Mouse (Mus musculus): ENCODE measurements around the gene Atpaf1. TPM values are rescaled to one million over a fixed set of nuclear protein-coding genes. Genes with fewer than 3 reads are reported as not detected.

Atpaf1 gene
- polyA plus RNA-seq, 1 experiment: 54.4 TPM

DNA sequence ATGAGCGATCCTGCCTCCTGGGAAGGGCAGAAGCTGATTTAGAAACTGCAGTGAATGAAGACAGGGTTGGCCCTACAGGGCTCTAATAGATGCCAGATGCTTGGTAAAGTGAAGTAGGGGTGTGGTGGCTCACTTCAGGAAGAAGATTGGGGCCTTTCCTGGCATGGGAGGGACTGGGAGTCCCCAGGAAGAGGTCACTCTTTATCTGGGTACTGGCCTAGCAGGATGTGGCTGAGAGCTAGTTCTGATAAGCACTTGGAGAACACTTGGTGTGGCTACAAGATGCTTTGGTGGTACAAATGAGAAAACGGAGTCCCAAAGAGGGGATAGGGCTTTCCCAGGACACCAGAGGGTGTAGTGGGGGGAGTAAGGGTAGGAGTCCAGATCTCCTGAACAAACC, 39.6 kb downstream of the Atpaf1 start:
- TF ChIP-seq CTCF (IDR thresholded peaks at IDR 0.05; ENCODE audit: extremely low read depth, insufficient read depth, low read length) (no peak), POLR2A (IDR thresholded peaks at IDR 0.05; ENCODE audit: extremely low read depth, insufficient read depth, low read length) (no peak)
- H3K4me3 ChIP-seq (ENCODE audit: insufficient read depth, low read length): no peak overlapping the region
- no peaks in the 10 kb centered on the region for H3K4me1 ChIP-seq (ENCODE audit: control insufficient read depth, insufficient read depth, low read length)
- no peak overlapping the region for H3K27ac ChIP-seq (ENCODE audit: insufficient read depth, low read length)

DNA sequence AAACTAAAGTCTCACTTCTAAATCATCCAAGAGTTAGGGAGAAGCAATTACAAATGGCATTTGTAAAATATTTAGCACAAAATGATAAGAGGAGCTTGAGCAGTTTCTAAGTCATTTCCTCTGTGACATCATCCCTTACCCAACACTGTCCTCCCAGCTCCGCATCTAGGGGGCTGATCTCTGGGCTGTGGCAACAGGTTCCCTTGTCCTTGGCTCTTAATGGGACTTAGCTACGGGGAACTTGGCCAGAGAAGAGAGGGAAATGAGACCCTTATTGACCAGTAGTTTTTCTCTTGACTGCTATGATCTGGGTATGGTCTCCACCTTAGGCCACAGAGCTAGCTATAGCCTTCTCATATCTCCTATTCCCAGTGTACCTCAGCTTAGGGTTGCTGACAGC, 40.7 kb downstream of the Atpaf1 start:
- no peak for TF ChIP-seq CTCF (IDR thresholded peaks at IDR 0.05; ENCODE audit: extremely low read depth, insufficient read depth, low read length)
- no peak for TF ChIP-seq POLR2A (IDR thresholded peaks at IDR 0.05; ENCODE audit: extremely low read depth, insufficient read depth, low read length)
- no peaks in the 10 kb centered on the region for H3K4me1 ChIP-seq (ENCODE audit: control insufficient read depth, insufficient read depth, low read length)
- H3K4me3 ChIP-seq (ENCODE audit: insufficient read depth, low read length): no peak overlapping the region
- H3K27ac ChIP-seq (ENCODE audit: insufficient read depth, low read length): no peak overlapping the region

DNA sequence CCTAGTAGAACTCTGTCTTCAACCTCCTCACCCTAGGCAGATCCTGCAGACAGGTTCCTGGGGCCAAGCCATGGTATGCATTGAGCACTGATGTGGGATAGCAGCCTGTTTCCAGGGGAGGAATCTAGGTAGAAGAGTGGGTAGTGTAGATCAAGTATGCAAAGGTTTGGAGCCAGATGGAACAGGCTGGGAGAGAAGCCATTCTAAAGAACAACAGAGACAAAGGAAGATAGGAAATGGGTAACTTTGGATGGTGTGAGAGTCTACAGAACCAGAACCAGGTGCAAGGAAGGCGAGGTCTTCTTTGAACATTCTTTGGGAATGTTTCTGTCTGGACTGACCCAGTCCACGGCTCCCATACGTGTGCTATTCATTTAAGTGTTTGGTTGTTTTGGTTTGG, 42.5 kb downstream of the Atpaf1 start:
- Histone ChIP-seq H3K4me1 (ENCODE audit: control insufficient read depth, insufficient read depth, low read length) (no peaks in the 10 kb centered on the region), H3K27ac (ENCODE audit: insufficient read depth, low read length) (no peak overlapping the region), H3K4me3 (ENCODE audit: insufficient read depth, low read length) (no peak overlapping the region)
- TF ChIP-seq POLR2A (IDR thresholded peaks at IDR 0.05; ENCODE audit: extremely low read depth, insufficient read depth, low read length): no peak
- TF ChIP-seq CTCF (IDR thresholded peaks at IDR 0.05; ENCODE audit: extremely low read depth, insufficient read depth, low read length): no peak

DNA sequence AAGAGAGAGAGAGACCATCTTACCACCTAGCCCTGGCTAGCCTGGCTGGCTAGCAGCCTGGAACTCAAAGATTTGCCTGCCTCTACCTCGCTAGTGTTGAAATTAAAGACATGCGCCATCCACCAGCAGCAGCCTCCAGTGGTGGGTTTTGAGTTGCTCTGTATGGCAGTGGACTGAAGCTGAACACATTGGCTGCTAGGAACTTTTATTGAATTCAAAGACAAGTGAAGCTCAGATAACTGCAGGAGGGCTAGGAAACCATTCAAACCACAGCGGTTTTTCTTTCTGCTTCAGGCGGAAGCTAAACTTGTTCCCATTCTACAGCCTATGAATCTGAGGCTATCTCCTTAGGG, 42.9 kb downstream of the Atpaf1 start:
- no peak overlapping the region for H3K27ac ChIP-seq (ENCODE audit: insufficient read depth, low read length)

DNA sequence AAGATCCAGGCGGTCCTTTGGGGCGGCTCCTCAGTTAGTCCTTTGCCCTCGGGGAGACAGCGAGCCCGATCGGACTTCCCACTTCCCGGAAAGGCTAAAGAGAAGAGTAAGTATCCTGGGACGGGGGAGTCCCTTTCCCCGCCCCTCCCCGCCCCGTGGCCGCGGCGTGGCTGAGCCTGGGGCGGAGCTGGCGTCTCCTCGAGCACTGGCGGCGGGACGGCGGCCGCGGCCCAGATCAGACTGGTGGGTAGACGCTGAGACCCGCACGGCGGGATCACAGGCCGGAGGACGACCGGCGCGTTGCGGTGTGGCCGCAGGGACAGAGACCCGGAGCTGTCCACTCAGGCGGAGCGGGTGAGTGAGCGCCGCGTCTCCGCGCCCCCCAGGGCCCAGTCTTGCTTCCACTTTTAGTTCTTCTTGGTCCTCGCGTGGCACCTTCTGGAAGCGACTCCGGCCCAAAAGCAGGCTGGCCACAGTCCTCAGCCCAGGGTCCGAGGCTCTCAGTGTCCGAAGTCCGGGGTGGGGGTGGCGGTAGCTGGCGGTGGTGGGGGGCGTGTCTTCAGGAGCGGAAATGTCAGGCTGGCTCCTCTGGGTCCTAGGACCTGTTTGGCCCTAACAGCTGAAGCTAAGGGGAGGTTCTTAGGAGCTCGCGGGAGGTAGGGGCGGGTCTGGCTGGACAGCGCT, 43.4 kb downstream of the Atpaf1 start, which contains the start of gene Mob3c:
TSS of gene Mob3c (plus strand) at position 205 of the 684 bp plus-strand sequence.
- TF ChIP-seq CTCF (IDR thresholded peaks at IDR 0.05; ENCODE audit: extremely low read depth, insufficient read depth, low read length): no peak
- 0 out of 2 replicates have a peak, but pooled peaks have one; percentile 14 for TF ChIP-seq POLR2A (IDR thresholded peaks at IDR 0.05; ENCODE audit: extremely low read depth, insufficient read depth, low read length)
- H3K4me1 ChIP-seq (ENCODE audit: control insufficient read depth, insufficient read depth, low read length): no peaks in the 10 kb centered on the region
- peak within 1 kb of the TSS; percentile 53; the same call in 1 of the 2 replicates for H3K27ac ChIP-seq (ENCODE audit: insufficient read depth, low read length)
- H3K4me3 ChIP-seq (ENCODE audit: insufficient read depth, low read length): peak within 1 kb of the TSS; percentile 74

More for the DNA sequence above, 42.9 kb downstream of the Atpaf1 start:
- Histone ChIP-seq H3K4me1 (ENCODE audit: control insufficient read depth, insufficient read depth, low read length) (no peaks in the 10 kb centered on the region), H3K4me3 (ENCODE audit: insufficient read depth, low read length) (peak overlapping the region; percentile 74)
- no peak for TF ChIP-seq POLR2A (IDR thresholded peaks at IDR 0.05; ENCODE audit: extremely low read depth, insufficient read depth, low read length)
- no peak for TF ChIP-seq CTCF (IDR thresholded peaks at IDR 0.05; ENCODE audit: extremely low read depth, insufficient read depth, low read length)

DNA sequence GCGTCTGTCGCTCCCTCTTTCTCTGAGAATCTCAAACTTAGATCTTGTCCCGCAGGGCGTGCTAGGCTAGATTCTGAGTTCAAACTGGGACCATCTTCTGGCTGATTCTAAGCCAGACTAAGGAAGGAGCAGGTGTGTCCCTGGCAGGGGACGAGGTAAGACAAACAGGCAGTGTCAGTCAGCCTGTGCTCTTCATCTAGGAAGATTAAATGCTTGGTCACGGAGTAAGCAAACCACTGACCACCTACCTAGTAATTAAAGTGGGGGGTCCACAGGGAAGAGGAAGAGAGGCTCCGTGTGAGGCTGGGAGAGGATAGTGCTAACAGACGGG, 43.9 kb downstream of the Atpaf1 start:
- H3K4me1 ChIP-seq (ENCODE audit: control insufficient read depth, insufficient read depth, low read length): no peaks in the 10 kb centered on the region
- no peak overlapping the region for H3K27ac ChIP-seq (ENCODE audit: insufficient read depth, low read length)
- peak overlapping the region; percentile 74 for H3K4me3 ChIP-seq (ENCODE audit: insufficient read depth, low read length)
- no peak for TF ChIP-seq CTCF (IDR thresholded peaks at IDR 0.05; ENCODE audit: extremely low read depth, insufficient read depth, low read length)
- TF ChIP-seq POLR2A (IDR thresholded peaks at IDR 0.05; ENCODE audit: extremely low read depth, insufficient read depth, low read length): no peak

DNA sequence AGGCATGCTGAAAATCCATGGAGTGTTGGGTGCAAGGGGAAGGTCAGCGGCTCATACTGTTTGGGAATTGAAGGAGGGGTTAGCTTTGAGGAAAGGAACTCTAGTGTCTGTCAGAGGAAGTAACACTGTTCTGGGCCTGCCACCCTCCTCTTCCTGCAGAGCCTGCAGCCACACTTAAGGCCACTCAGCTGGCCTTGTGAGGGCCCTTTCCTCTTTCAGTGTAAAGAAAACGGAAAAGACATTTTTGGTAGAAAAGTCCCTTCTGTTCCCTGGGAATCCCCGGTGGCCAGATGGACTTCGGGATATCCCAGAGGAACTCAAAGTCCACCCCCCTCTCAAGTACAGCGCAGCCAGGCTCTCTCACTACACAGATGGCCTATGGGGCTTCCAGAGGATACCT, 45.9 kb downstream of the Atpaf1 start:
- Histone ChIP-seq H3K4me3 (ENCODE audit: insufficient read depth, low read length) (no peak overlapping the region), H3K4me1 (ENCODE audit: control insufficient read depth, insufficient read depth, low read length) (no peaks in the 10 kb centered on the region), H3K27ac (ENCODE audit: insufficient read depth, low read length) (no peak overlapping the region)
- TF ChIP-seq POLR2A (IDR thresholded peaks at IDR 0.05; ENCODE audit: extremely low read depth, insufficient read depth, low read length): no peak
- TF ChIP-seq CTCF (IDR thresholded peaks at IDR 0.05; ENCODE audit: extremely low read depth, insufficient read depth, low read length): no peak

DNA sequence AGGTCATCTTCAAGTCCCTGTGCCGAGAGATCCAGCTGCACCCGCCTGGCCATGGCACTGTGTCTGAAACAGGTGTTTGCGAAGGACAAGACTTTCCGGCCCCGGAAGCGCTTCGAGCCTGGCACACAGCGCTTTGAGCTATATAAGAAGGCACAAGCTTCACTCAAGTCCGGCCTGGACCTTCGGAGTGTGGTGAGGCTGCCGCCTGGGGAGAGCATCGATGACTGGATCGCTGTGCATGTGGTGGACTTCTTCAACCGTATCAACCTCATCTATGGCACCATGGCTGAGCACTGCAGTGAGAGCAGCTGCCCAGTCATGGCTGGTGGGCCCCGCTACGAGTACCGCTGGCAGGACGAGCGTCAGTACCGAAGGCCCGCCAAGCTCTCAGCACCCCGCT, 46.6 kb downstream of the Atpaf1 start:
- no peak for TF ChIP-seq CTCF (IDR thresholded peaks at IDR 0.05; ENCODE audit: extremely low read depth, insufficient read depth, low read length)
- TF ChIP-seq POLR2A (IDR thresholded peaks at IDR 0.05; ENCODE audit: extremely low read depth, insufficient read depth, low read length): no peak
- Histone ChIP-seq H3K27ac (ENCODE audit: insufficient read depth, low read length) (no peak overlapping the region), H3K4me1 (ENCODE audit: control insufficient read depth, insufficient read depth, low read length) (no peaks in the 10 kb centered on the region), H3K4me3 (ENCODE audit: insufficient read depth, low read length) (no peak overlapping the region)

DNA sequence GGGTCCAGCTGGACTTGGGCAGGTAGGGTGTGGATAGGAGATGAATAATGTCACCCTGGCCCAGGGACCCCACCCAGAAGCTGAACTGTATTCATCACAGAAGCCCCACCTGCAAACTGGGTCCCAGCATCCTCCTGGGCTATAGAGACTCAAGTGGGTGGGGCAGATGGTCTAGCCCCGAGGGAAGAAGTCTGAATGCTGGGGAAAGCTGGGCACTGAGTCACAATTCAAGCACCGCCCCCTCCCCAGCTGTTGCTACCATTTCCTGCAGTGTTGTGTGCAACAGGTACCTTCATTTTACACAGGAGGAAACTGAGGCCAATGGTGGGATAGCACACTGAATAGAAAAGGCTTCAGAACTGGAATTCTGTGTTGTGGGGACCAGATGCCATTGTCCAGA, 47.4 kb downstream of the Atpaf1 start:
- Histone ChIP-seq H3K27ac (ENCODE audit: insufficient read depth, low read length) (no peak overlapping the region), H3K4me1 (ENCODE audit: control insufficient read depth, insufficient read depth, low read length) (no peaks in the 10 kb centered on the region), H3K4me3 (ENCODE audit: insufficient read depth, low read length) (no peak overlapping the region)
- no peak for TF ChIP-seq POLR2A (IDR thresholded peaks at IDR 0.05; ENCODE audit: extremely low read depth, insufficient read depth, low read length)
- TF ChIP-seq CTCF (IDR thresholded peaks at IDR 0.05; ENCODE audit: extremely low read depth, insufficient read depth, low read length): no peak

DNA sequence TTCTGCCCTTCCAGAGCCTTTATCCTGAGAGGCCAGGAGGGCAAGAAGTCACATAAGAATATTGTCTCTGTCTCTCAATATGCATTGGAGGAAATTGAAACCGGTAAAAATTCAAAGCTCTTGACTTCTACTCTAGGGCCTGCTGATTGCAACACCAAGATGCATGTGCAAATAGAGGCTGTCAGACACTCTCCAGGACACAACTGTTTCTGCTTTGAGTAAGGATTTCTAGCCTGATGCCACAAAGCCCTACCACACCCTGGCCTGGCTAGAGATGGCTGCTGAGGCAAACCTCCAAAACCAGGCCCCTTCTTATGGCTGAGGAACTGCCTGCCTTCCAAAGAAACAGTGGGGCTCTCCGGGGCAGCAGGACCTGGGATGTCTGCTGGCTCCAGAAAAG, 51.0 kb downstream of the Atpaf1 start:
- no peaks in the 10 kb centered on the region for H3K4me1 ChIP-seq (ENCODE audit: control insufficient read depth, insufficient read depth, low read length)
- TF ChIP-seq POLR2A (IDR thresholded peaks at IDR 0.05; ENCODE audit: extremely low read depth, insufficient read depth, low read length): no peak
- TF ChIP-seq CTCF (IDR thresholded peaks at IDR 0.05; ENCODE audit: extremely low read depth, insufficient read depth, low read length): no peak
- no peak overlapping the region for H3K4me3 ChIP-seq (ENCODE audit: insufficient read depth, low read length)
- H3K27ac ChIP-seq (ENCODE audit: insufficient read depth, low read length): no peak overlapping the region

Measured in cortical plate, adult 2 months (tissue).